Mouse (Mus musculus) liver, adult 2 months (tissue): Measurements from ENCODE around the gene Hbb-bt. TPM values are rescaled to one million over a fixed set of nuclear protein-coding genes. Genes with fewer than 3 reads are reported as not detected.
"Not testable (repeated sequence)": the region's sequence is repeated elsewhere in the genome, so short reads cannot be mapped to it uniquely, and the experiment has no call there.

Experiments used
- DNase-seq: peaks from one replicate; pipeline ENCODE4 v3.0.0-alpha.2; 2011; ENCODE audit warnings: low read depth, low spot score; ENCODE audit errors: extremely low read depth
- H3K27ac ChIP-seq: fragments of 200-500 bp; replicated peaks from 2 replicates; pipeline ENCODE4 v1.5.1; 2012; ENCODE audit warnings: low read depth, mild to moderate bottlenecking, control low read depth, inconsistent platforms, low read length; ENCODE audit not compliant: insufficient read depth
- H3K27me3 ChIP-seq: fragments of 200-500 bp; 2 replicates; pipeline ENCODE4 v1.6.1; 2012; ENCODE audit warnings: mild to moderate bottlenecking, moderate library complexity, low read length, inconsistent platforms; ENCODE audit not compliant: control insufficient read depth, insufficient read depth
- H3K36me3 ChIP-seq: fragments of 200-500 bp; 2 replicates; pipeline ENCODE4 v1.6.1; 2012; ENCODE audit warnings: low read length, inconsistent platforms; ENCODE audit not compliant: control insufficient read depth, insufficient read depth
- H3K4me1 ChIP-seq: fragments of 200-500 bp; 2 replicates; pipeline ENCODE4 v1.6.1; 2011; ENCODE audit warnings: low read length; ENCODE audit not compliant: control insufficient read depth, insufficient read depth
- H3K4me3 ChIP-seq: fragments of 200-500 bp; 2 replicates; pipeline ENCODE4 v1.5.1; 2011; ENCODE audit warnings: low read depth, mild to moderate bottlenecking, control low read depth, low read length, moderate library complexity; ENCODE audit not compliant: insufficient read depth
- H3K79me2 ChIP-seq: fragments of 200-500 bp; 2 replicates; pipeline ENCODE4 v1.6.1; 2012; ENCODE audit warnings: inconsistent platforms, mild to moderate bottlenecking, low read length, moderate library complexity; ENCODE audit not compliant: control insufficient read depth, insufficient read depth
- H3K9ac ChIP-seq: fragments of 200-500 bp; 2 replicates; pipeline ENCODE4 v1.6.1; 2012; ENCODE audit warnings: low read depth, mild to moderate bottlenecking, control low read depth, inconsistent platforms, low read length
- CTCF ChIP-seq: fragments of 200-500 bp; IDR thresholded peaks from 2 replicates; pipeline ENCODE4 v1.5.1; 2011; ENCODE audit warnings: low read depth, low read length, control low read depth
- POLR2A ChIP-seq: fragments of 200-500 bp; IDR thresholded peaks from 2 replicates; pipeline ENCODE4 v1.6.1; 2011; ENCODE audit warnings: low read length, control low read depth; ENCODE audit not compliant: insufficient read depth; ENCODE audit errors: extremely low read depth
- WGBS: fragments of 180-500 bp; shearing (Covaris S2); methylation state at CpG from one replicate; pipeline ENCODE4 v1.1.7; 2018; 5-methylcytosine and 5-hydroxymethylcytosine counted together
- polyA plus RNA-seq: library from polyadenylated mRNA; depleted of rRNA; stranded (reverse); fragments of >200 nt; gene quantifications from 2 replicates; pipeline ENCODE4 v1.2.3, GENCODE M21; 2012
- total RNA-seq: library from RNA; depleted of rRNA; stranded (reverse); fragments of >200 nt; gene quantifications from 2 replicates; pipeline ENCODE4 v1.2.3, GENCODE M21; 2014

Gene Hbb-bt
- total and polyA plus RNA-seq, 2 experiments: 75.5 to 116 TPM

GRCm38 (mm10) chr7:103844525-103845325, 30.9 kb upstream of the Hbb-bt start:
- TF ChIP-seq CTCF: no peak
- TF ChIP-seq POLR2A: no peak
- H3K36me3 ChIP-seq: no peaks in the 10 kb centered on the region
- H3K4me1 ChIP-seq: no peaks in the 10 kb centered on the region
- H3K27me3 ChIP-seq: no peaks in the 10 kb centered on the region
- no peak overlapping the region for H3K4me3 ChIP-seq
- H3K27ac ChIP-seq: no peak overlapping the region
- DNase-seq: no peak
- no peaks in the 10 kb centered on the region for H3K79me2 ChIP-seq
- 23% methylated on average over 2 of the region's 2 CpGs for WGBS
- H3K9ac ChIP-seq: no peak overlapping the region

- TF ChIP-seq CTCF: no peak
- TF ChIP-seq POLR2A: no peak
- Histone ChIP-seq H3K4me1 (no peaks in the 10 kb centered on the region), H3K27ac (no peak within 1 kb of the TSS), H3K79me2 (no peaks in the 10 kb centered on the region), H3K9ac (no peak within 1 kb of the TSS), H3K4me3 (no peak within 1 kb of the TSS), H3K27me3 (no peaks in the 10 kb centered on the region), H3K36me3 (no peaks in the 10 kb centered on the region)
- WGBS: 80% methylated on average over 2 of the region's 2 CpGs
- DNase-seq: no peak
Measured at GRCm38 (mm10) chr7:103843034-103843433, 29.2 kb upstream of the Hbb-bt start, which contains the start of gene Hbb-bh1. Gene Hbb-bh1, minus strand, starts transcription at chr7:103843164.

GRCm38 (mm10) chr7:103840268-103840667, 26.5 kb upstream of the Hbb-bt start, which contains the start of gene Hbb-bh2:
Gene Hbb-bh2, minus strand, starts transcription at chr7:103840520.
- Histone ChIP-seq H3K27me3 (no peaks in the 10 kb centered on the region), H3K79me2 (no peaks in the 10 kb centered on the region), H3K4me3 (no peak within 1 kb of the TSS), H3K36me3 (no peaks in the 10 kb centered on the region), H3K9ac (no peak within 1 kb of the TSS), H3K4me1 (no peaks in the 10 kb centered on the region), H3K27ac (no peak within 1 kb of the TSS)
- WGBS: 58% methylated on average over 3 of the region's 3 CpGs
- TF ChIP-seq POLR2A: no peak
- TF ChIP-seq CTCF: no peak
- no peak for DNase-seq

- Histone ChIP-seq H3K27ac (no peak within 1 kb of the TSS), H3K79me2 (no peaks in the 10 kb centered on the region), H3K4me3 (no peak within 1 kb of the TSS), H3K27me3 (no peaks in the 10 kb centered on the region), H3K9ac (no peak within 1 kb of the TSS), H3K36me3 (no peaks in the 10 kb centered on the region), H3K4me1 (no peaks in the 10 kb centered on the region)
- TF ChIP-seq POLR2A (no peak), CTCF (no peak)
- no peak for DNase-seq
- 88% methylated on average over 4 of the region's 4 CpGs for WGBS
Measured at GRCm38 (mm10) chr7:103827808-103828207, 14.0 kb upstream of the Hbb-bt start, which contains the start of gene Hbb-bs. Gene Hbb-bs, minus strand, starts transcription at chr7:103828096.

- H3K9ac ChIP-seq, H3K4me3 ChIP-seq, H3K27ac ChIP-seq, H3K79me2 ChIP-seq, DNase-seq, H3K27me3 ChIP-seq, H3K36me3 ChIP-seq, H3K4me1 ChIP-seq: not testable (repeated sequence)
- WGBS: no CpG with 5 or more reads among the region's 2 CpGs
Measured at GRCm38 (mm10) chr7:103827139-103827538, 13.3 kb upstream of the Hbb-bt start.

GRCm38 (mm10) chr7:103826255-103826887, 12.6 kb upstream of the Hbb-bt start:
- 67% methylated on average over 3 of the region's 3 CpGs for WGBS
- no peak for DNase-seq
- Histone ChIP-seq H3K79me2 (no peaks in the 10 kb centered on the region), H3K27ac (no peak overlapping the region), H3K9ac (no peak overlapping the region), H3K36me3 (no peaks in the 10 kb centered on the region), H3K4me3 (no peak overlapping the region), H3K4me1 (no peaks in the 10 kb centered on the region), H3K27me3 (no peaks in the 10 kb centered on the region)
- TF ChIP-seq POLR2A: no peak
- no peak for TF ChIP-seq CTCF
